24 mouse cellular contexts compared by ENCODE assay signal in the genomic region with DNA sequence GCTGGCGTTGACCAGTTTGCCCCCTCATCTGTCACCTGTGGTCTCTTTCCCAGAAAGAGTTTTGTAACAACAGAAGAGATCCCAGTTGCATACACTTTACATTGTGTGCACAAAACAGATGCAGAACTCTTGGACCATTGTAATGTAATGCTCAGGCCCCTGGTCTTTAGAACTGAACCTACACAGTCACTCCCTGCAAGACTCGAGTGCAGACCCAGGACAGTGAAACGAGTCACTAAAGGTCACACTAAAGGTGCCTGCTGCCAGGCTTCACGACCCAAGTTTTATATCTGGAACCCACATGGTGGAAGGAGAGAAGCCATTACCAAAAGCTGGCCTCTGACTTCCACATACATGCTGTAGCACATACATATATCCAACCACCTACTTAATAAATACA. TPM values are rescaled to one million over a fixed set of nuclear protein-coding genes. Genes with fewer than 3 reads are reported as not detected.
"Had no signal": no experiment of that assay in that cellular context is flagged by ENCODE, and none has a peak within 500 bp of the region (broad histone marks: within the 10 kb centered on the region; RNA-seq: fewer than 3 reads in every experiment).

No protein-coding gene starts in this region.

- H3K27ac ChIP-seq: macrophage; midbrain, embryonic 12.5 days; midbrain, embryonic 15.5 days; neural tube, embryonic 12.5 days; stomach, embryonic 15.5 days; stomach, postnatal 0 days had no signal

- H3K4me2 ChIP-seq: lung, embryonic 14.5 days; midbrain, embryonic 12.5 days; midbrain, embryonic 15.5 days; neural tube, embryonic 12.5 days; stomach, embryonic 15.5 days had no signal

- DNase-seq: lung, adult 18-20 months; lung, embryonic 14.5 days; lung, postnatal 10 days; lung, postnatal 36 days; right cerebral cortex, postnatal 14 days; thymus, adult 2 months; thymus, postnatal 25 days; thymus, postnatal 4 days had no signal

- H3K4me3 ChIP-seq: megakaryocyte, embryonic 14.5 days; midbrain, embryonic 12.5 days; midbrain, embryonic 15.5 days; neural tube, embryonic 12.5 days; stomach, embryonic 15.5 days had no signal

- H3K4me1 ChIP-seq: megakaryocyte, embryonic 14.5 days; stomach, embryonic 15.5 days had no signal

- H3K9me3 ChIP-seq: megakaryocyte, embryonic 14.5 days; midbrain, embryonic 12.5 days; midbrain, embryonic 15.5 days; neural tube, embryonic 12.5 days; stomach, embryonic 15.5 days had no signal

- ATAC-seq: midbrain, embryonic 15.5 days had no signal

- H3K36me3 ChIP-seq: midbrain, embryonic 12.5 days; midbrain, embryonic 15.5 days; neural tube, embryonic 12.5 days; stomach, embryonic 15.5 days had no signal

- H3K9ac ChIP-seq: lung, embryonic 14.5 days; midbrain, embryonic 12.5 days; midbrain, embryonic 15.5 days; neural tube, embryonic 12.5 days; stomach, embryonic 15.5 days had no signal

RNA-seq across cellular contexts. Expression of gene Spaca7, which starts 27.2 kb away (rescaled TPM):
- total RNA-seq: megakaryocyte progenitor cell, adult 5-6 weeks; midbrain, postnatal 0 days; monocyte, adult 5-6 weeks; neutrophil, adult 5-6 weeks had no signal
- polyA plus RNA-seq: liver, embryonic 16.5 days; lung, embryonic 14.5 days; lung, embryonic 16.5 days; macrophage; midbrain, embryonic 12.5 days; midbrain, embryonic 15.5 days; midbrain, postnatal 0 days; neural tube, embryonic 12.5 days; neural tube, embryonic 14.5 days; spleen, adult 2 months; stomach, embryonic 15.5 days; stomach, postnatal 0 days; thymus, adult 2 months; urinary bladder, adult 2 months had no signal
